ENCODE assay signal across 14 mouse cellular contexts in genomic region chr2:52777839-52778238, GRCm38 (mm10). TPM values are rescaled to one million over a fixed set of nuclear protein-coding genes. Genes with fewer than 3 reads are reported as not detected.
DNase-seq lines count a peak whose midpoint lies in the region; ATAC-seq and TF ChIP-seq lines count a peak whose summit lies in the region.
"Had no signal": no experiment of that assay in that cellular context is flagged by ENCODE, and none has a peak within 500 bp of the region (broad histone marks: within the 10 kb centered on the region; RNA-seq: fewer than 3 reads in every experiment).

No protein-coding gene starts in this region.

- H3K9ac ChIP-seq in hindbrain, embryonic 14.5 days = no peak overlapping the region
- H3K9ac ChIP-seq in hindbrain, embryonic 11.5 days (ENCODE audit: low read depth, low read length) = no peak overlapping the region
- H3K9ac ChIP-seq in forebrain, embryonic 15.5 days (replicated peaks) = no peak overlapping the region
- H3K9ac ChIP-seq in liver, embryonic 11.5 days (ENCODE audit: low read depth, low read length) = no peak overlapping the region
- H3K9ac ChIP-seq: heart, embryonic 13.5 days; liver, embryonic 14.5 days had no signal

- no peaks in the 10 kb centered on the region; the same call in 1 of the 2 replicates for H3K4me1 ChIP-seq in hindbrain, embryonic 14.5 days (replicated peaks; ENCODE audit: control insufficient read depth, insufficient read depth, low read length)
- H3K4me1 ChIP-seq in hindbrain, embryonic 11.5 days (replicated peaks; ENCODE audit: control insufficient read depth, insufficient read depth, low read length) = no peaks in the 10 kb centered on the region
- H3K4me1 ChIP-seq in forebrain, embryonic 15.5 days = peaks cover 17% of the 10 kb centered on the region
- no peaks in the 10 kb centered on the region for H3K4me1 ChIP-seq in liver, embryonic 11.5 days (replicated peaks; ENCODE audit: control insufficient read depth, insufficient read depth, low read length)
- H3K4me1 ChIP-seq: heart, embryonic 13.5 days had no signal

- no peaks in the 10 kb centered on the region for H3K27me3 ChIP-seq in hindbrain, embryonic 14.5 days (ENCODE audit: control insufficient read depth, insufficient read depth, low read length)
- H3K27me3 ChIP-seq in hindbrain, embryonic 11.5 days (ENCODE audit: control insufficient read depth, insufficient read depth, low read length) = no peaks in the 10 kb centered on the region
- no peaks in the 10 kb centered on the region for H3K27me3 ChIP-seq in forebrain, embryonic 15.5 days
- H3K27me3 ChIP-seq in liver, embryonic 11.5 days (replicated peaks; ENCODE audit: control insufficient read depth, insufficient read depth, low read length) = no peaks in the 10 kb centered on the region
- H3K27me3 ChIP-seq: heart, embryonic 13.5 days had no signal

- WGBS in hindbrain, embryonic 14.5 days = 68% methylated on average over 2 of the region's 2 CpGs
- WGBS in hindbrain, embryonic 11.5 days = 97% methylated on average over 2 of the region's 2 CpGs
- WGBS in forebrain, embryonic 15.5 days = 42% methylated on average over 2 of the region's 2 CpGs
- 85% methylated on average over 2 of the region's 2 CpGs for WGBS in liver, embryonic 11.5 days

- no peaks in the 10 kb centered on the region for H3K36me3 ChIP-seq in hindbrain, embryonic 14.5 days (replicated peaks; ENCODE audit: control insufficient read depth, insufficient read depth)
- H3K36me3 ChIP-seq in hindbrain, embryonic 11.5 days (ENCODE audit: control insufficient read depth, insufficient read depth, low read length) = no peaks in the 10 kb centered on the region
- no peaks in the 10 kb centered on the region for H3K36me3 ChIP-seq in forebrain, embryonic 15.5 days
- no peaks in the 10 kb centered on the region for H3K36me3 ChIP-seq in liver, embryonic 11.5 days (ENCODE audit: control insufficient read depth, insufficient read depth, low read length)
- H3K36me3 ChIP-seq: heart, embryonic 13.5 days had no signal

- peak; percentile 68; the same call in 1 of the 2 replicates for ATAC-seq in hindbrain, embryonic 14.5 days (ENCODE audit: low FRiP score)
- ATAC-seq in hindbrain, embryonic 11.5 days (ENCODE audit: low FRiP score) = no peak
- ATAC-seq in forebrain, embryonic 15.5 days (replicated peaks) = peak; percentile 88
- no peak for ATAC-seq in liver, embryonic 11.5 days (replicated peaks; ENCODE audit: low FRiP score)
- ATAC-seq: activated CD4-positive, CD25-positive, alpha-beta regulatory T cell, adult 4 months had no signal

- no peaks in the 10 kb centered on the region for H3K9me3 ChIP-seq in hindbrain, embryonic 14.5 days (ENCODE audit: control insufficient read depth, low read length)
- H3K9me3 ChIP-seq in hindbrain, embryonic 11.5 days (ENCODE audit: control insufficient read depth, low read length) = no peaks in the 10 kb centered on the region
- no peaks in the 10 kb centered on the region for H3K9me3 ChIP-seq in forebrain, embryonic 15.5 days
- no peaks in the 10 kb centered on the region for H3K9me3 ChIP-seq in liver, embryonic 11.5 days (ENCODE audit: control insufficient read depth, low read length)
- H3K9me3 ChIP-seq: heart, embryonic 13.5 days had no signal

- DNase-seq in hindbrain, embryonic 14.5 days (ENCODE audit: low spot score) = peak; percentile 48
- no peak for DNase-seq in hindbrain, embryonic 11.5 days (ENCODE audit: low spot score)
- DNase-seq in lung, postnatal 10 days = peak; percentile 36
- no peak for DNase-seq in lung, postnatal 25 days (ENCODE audit: low spot score)
- peak; percentile 96 for DNase-seq in brain, embryonic 14.5 days (ENCODE audit: low read depth)
- no peak for DNase-seq in liver, embryonic 11.5 days (ENCODE audit: low spot score)
- DNase-seq: cerebellum, adult 9-11 months; gastrocnemius, postnatal 25 days; kidney, adult 9 months; lung, postnatal 4 days had no signal

- no peak overlapping the region for H3K27ac ChIP-seq in hindbrain, embryonic 14.5 days
- no peak overlapping the region for H3K27ac ChIP-seq in hindbrain, embryonic 11.5 days (ENCODE audit: low read depth, low read length)
- H3K27ac ChIP-seq in forebrain, embryonic 15.5 days (replicated peaks) = peak overlapping the region; percentile 43; the same call in 1 of the 2 replicates
- no peak overlapping the region for H3K27ac ChIP-seq in liver, embryonic 11.5 days (ENCODE audit: low read depth, low read length)
- H3K27ac ChIP-seq: heart, embryonic 13.5 days; liver, embryonic 14.5 days had no signal

- H3K4me3 ChIP-seq in hindbrain, embryonic 14.5 days (replicated peaks; ENCODE audit: low read length) = no peak overlapping the region
- no peak overlapping the region for H3K4me3 ChIP-seq in hindbrain, embryonic 11.5 days (ENCODE audit: low read depth, low read length)
- H3K4me3 ChIP-seq in forebrain, embryonic 15.5 days = no peak overlapping the region
- H3K4me3 ChIP-seq in liver, embryonic 11.5 days (ENCODE audit: low read depth, low read length) = no peak overlapping the region
- H3K4me3 ChIP-seq: heart, embryonic 13.5 days had no signal

- H3K4me2 ChIP-seq in hindbrain, embryonic 14.5 days (replicated peaks) = no peak overlapping the region
- H3K4me2 ChIP-seq in hindbrain, embryonic 11.5 days (replicated peaks; ENCODE audit: low read depth, low read length) = no peak overlapping the region
- no peak overlapping the region for H3K4me2 ChIP-seq in forebrain, embryonic 15.5 days (replicated peaks)
- H3K4me2 ChIP-seq in liver, embryonic 11.5 days = no peak overlapping the region
- H3K4me2 ChIP-seq: heart, embryonic 13.5 days had no signal

- no peak for TF ChIP-seq POLR2A in brain, embryonic 14.5 days (IDR thresholded peaks at IDR 0.05; ENCODE audit: borderline replicate concordance, extremely low read depth, insufficient read depth, insufficient read length, poor library complexity, severe bottlenecking)

- no peak for TF ChIP-seq CTCF in brain, embryonic 14.5 days (IDR thresholded peaks at IDR 0.05; ENCODE audit: borderline replicate concordance, extremely low read depth, insufficient read depth, insufficient read length)

RNA-seq across cellular contexts. Expression of gene Stam2, which starts 35.8 kb away (rescaled TPM):
- polyA plus RNA-seq in hindbrain, embryonic 14.5 days (2014; fragmentation: Nextera tagmentation; extraction: Ambion mirVana) = 46.9 and 50.7 TPM in 2 replicates
- polyA plus RNA-seq in hindbrain, embryonic 11.5 days (2014; fragmentation: Nextera tagmentation; extraction: Ambion mirVana) = 45.9 and 48.8 TPM in 2 replicates
- 23.5 and 25.9 TPM in 2 replicates for polyA plus RNA-seq in brain, embryonic 14.5 days (2012; rRNA removed)
- polyA plus RNA-seq in forebrain, embryonic 15.5 days (2015; fragmentation: Nextera tagmentation; extraction: Ambion mirVana) = 45.6 and 46.5 TPM in 2 replicates
- 22.2 and 25.5 TPM in 2 replicates for polyA plus RNA-seq in liver, embryonic 11.5 days (2014; fragmentation: Nextera tagmentation; extraction: Ambion mirVana)

Comparison
In these comparisons a context has a peak if more than half of its experiments do, and no peak if none do; other contexts are left out.
1. ATAC-seq: peak in hindbrain, embryonic 14.5 days (single experiment) and forebrain, embryonic 15.5 days (single experiment); none in hindbrain, embryonic 11.5 days (single experiment) and liver, embryonic 11.5 days (single experiment).
2. DNase-seq: peak in hindbrain, embryonic 14.5 days (single experiment), lung, postnatal 10 days (single experiment) and brain, embryonic 14.5 days (single experiment); none in hindbrain, embryonic 11.5 days (single experiment), lung, postnatal 25 days (single experiment) and liver, embryonic 11.5 days (single experiment).